Mouse (Mus musculus) heart, adult 2 months (tissue): ENCODE data around the gene Pappa.

Experiments
- CTCF ChIP-seq: fragments of 200-600 bp; IDR thresholded peaks from 2 replicates; pipeline ENCODE4 v1.8.1; 2022; ENCODE audit warnings: antibody characterized with exemption, mild to moderate bottlenecking, moderate library complexity
- POLR2A ChIP-seq: fragments of 200-500 bp; IDR thresholded peaks from 2 replicates; pipeline ENCODE4 v1.6.1; 2011; ENCODE audit warnings: mild to moderate bottlenecking, low read depth, low read length, control low read depth; ENCODE audit not compliant: insufficient read depth

GRCm38 (mm10) chr4:65242434-65242931 lies 118.5 kb downstream of the Pappa start:
- TF ChIP-seq POLR2A (no peak), CTCF (no peak)
